Mouse (Mus musculus) spleen, adult 2 months (tissue): Measurements from ENCODE around the gene Efna5.

Source experiments
- CTCF ChIP-seq: fragments of 200-500 bp; IDR thresholded peaks from 2 replicates; pipeline ENCODE4 v1.5.1; 2011; ENCODE audit warnings: mild to moderate bottlenecking, inconsistent platforms; ENCODE audit not compliant: insufficient read depth, insufficient read length, insufficient replicate concordance; ENCODE audit errors: extremely low read depth
- POLR2A ChIP-seq: fragments of 200-500 bp; IDR thresholded peaks from 2 replicates; pipeline ENCODE4 v1.6.1; 2011; ENCODE audit warnings: low read depth, low read length, inconsistent platforms

GRCm38 (mm10) chr17:62562439-62562838, 318.7 kb downstream of the Efna5 start:
- TF ChIP-seq CTCF: no peak
- TF ChIP-seq POLR2A: no peak
